Mouse (Mus musculus): Measurements from ENCODE around the gene Mthfsd.

Gene Mthfsd

GRCm38 (mm10) chr8:121073174-121074107, 34.8 kb downstream of the Mthfsd start:
- no peak for DNase-seq (ENCODE audit: low read depth, low spot score)

GRCm38 (mm10) chr8:121072406-121073130, 35.6 kb downstream of the Mthfsd start:
- no peak for DNase-seq (ENCODE audit: low read depth, low spot score)

GRCm38 (mm10) chr8:121071454-121071853, 36.7 kb downstream of the Mthfsd start:
- no peak for DNase-seq (ENCODE audit: low read depth, low spot score)

- DNase-seq (ENCODE audit: low read depth, low spot score) = no peak
Measured at GRCm38 (mm10) chr8:121063649-121064048, 44.5 kb downstream of the Mthfsd start.

- DNase-seq (ENCODE audit: low read depth, low spot score) = no peak
Measured at GRCm38 (mm10) chr8:121062521-121062920, 45.7 kb downstream of the Mthfsd start.

- DNase-seq (ENCODE audit: low read depth, low spot score) = no peak
Measured at GRCm38 (mm10) chr8:121059098-121059497, 49.1 kb downstream of the Mthfsd start.

GRCm38 (mm10) chr8:121058081-121058480, 50.1 kb downstream of the Mthfsd start:
- no peak for DNase-seq (ENCODE audit: low read depth, low spot score)

GRCm38 (mm10) chr8:121047441-121047840, 60.8 kb downstream of the Mthfsd start:
- no peak for DNase-seq (ENCODE audit: low read depth, low spot score)

GRCm38 (mm10) chr8:121043719-121044440, 64.3 kb downstream of the Mthfsd start:
- no peak for DNase-seq (ENCODE audit: low read depth, low spot score)
